Mouse (Mus musculus): ENCODE results near the gene Hspa12a.

Hspa12a gene

GRCm38 (mm10) chr19:58860255-58861173, 82.9 kb downstream of the Hspa12a start:
- no peak for DNase-seq (ENCODE audit: low read depth)

- no peak for DNase-seq (ENCODE audit: low read depth)
These were observed 83.6 kb downstream of the Hspa12a start for GRCm38 (mm10) chr19:58859831-58860254.

GRCm38 (mm10) chr19:58859357-58859756, 84.1 kb downstream of the Hspa12a start:
- DNase-seq (ENCODE audit: low read depth), result no peak

DNA sequence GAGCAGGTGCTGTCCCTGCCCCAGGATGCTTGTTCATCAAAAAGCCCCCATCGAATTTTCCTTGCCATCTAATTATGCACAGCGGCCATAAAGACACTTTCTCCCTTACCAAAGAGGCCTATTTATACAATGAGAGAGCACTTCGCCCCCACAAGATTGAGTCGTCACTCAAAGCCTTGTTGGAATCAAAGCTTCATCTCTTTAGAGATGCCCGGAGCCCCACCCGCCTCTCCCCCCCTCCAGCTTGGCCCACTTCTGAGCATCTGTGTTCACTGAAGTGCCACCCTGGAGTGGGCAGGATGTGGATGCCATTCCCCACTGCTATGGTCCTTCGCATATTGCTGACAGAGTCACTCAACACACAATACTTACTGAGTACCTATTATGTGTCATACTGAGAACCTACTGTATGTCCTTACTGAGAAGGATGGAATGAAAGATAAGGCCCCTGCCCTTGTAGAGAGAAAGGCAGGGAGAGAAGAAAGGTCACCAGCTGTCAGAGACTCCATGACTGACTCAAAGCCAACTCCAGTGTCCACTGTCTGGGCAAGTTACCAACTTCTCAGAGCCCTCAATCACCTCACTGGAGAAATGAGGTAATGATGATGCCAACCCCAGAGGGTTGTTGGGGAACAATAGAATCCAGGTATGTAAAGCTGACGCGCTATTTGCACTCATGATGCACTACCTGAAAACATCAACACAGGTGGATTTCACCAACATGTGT, 87.2 kb downstream of the Hspa12a start:
- no peak for DNase-seq (ENCODE audit: low read depth)

- peak; percentile 3 for DNase-seq (ENCODE audit: low read depth)
These were observed 88.6 kb downstream of the Hspa12a start for GRCm38 (mm10) chr19:58854899-58855298.

GRCm38 (mm10) chr19:58853036-58853735, 90.3 kb downstream of the Hspa12a start:
- DNase-seq (ENCODE audit: low read depth), result no peak

- DNase-seq (ENCODE audit: low read depth), result no peak
These were observed 92.6 kb downstream of the Hspa12a start for GRCm38 (mm10) chr19:58850719-58851466.

DNA sequence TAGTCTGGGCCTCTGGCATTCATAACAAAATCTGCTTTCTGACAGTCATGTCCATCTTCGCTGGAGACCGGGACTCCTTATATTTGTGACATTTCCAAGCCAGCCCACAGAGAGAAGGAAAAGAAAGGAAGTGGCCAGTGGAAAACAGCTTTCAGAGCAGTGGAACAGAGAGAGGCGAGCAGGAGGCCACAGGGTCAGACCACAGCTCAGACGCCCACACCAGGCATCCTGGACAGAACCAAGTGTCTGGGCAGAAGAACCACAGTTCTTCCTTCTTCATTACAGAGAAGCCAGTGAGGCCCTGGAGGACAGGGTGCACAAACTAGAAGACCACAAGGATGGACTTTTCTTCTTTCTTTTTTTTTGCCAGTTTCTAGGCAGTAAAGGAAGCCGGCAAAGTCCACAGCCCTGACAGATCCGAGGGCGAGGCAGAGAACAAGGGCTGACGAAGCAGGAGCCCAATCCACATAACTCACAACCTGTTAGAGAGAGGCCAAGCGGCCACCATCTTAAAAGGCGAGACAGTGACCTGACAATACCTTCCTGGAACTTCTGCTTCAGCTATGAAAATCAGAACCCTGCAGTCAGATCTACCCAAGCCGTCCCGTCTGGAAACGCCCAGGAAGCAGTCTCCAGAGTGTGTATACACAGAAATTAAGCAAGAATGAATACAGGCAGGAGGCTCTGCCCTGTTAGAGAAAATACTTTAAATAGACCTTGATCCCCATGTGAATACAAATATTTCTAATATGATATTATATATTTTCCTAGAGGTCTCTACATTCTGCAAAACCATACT, 93.9 kb downstream of the Hspa12a start:
- DNase-seq (ENCODE audit: low read depth), result no peak

- DNase-seq (ENCODE audit: low read depth), result no peak
These were observed 99.8 kb downstream of the Hspa12a start for GRCm38 (mm10) chr19:58843606-58844005.

DNA sequence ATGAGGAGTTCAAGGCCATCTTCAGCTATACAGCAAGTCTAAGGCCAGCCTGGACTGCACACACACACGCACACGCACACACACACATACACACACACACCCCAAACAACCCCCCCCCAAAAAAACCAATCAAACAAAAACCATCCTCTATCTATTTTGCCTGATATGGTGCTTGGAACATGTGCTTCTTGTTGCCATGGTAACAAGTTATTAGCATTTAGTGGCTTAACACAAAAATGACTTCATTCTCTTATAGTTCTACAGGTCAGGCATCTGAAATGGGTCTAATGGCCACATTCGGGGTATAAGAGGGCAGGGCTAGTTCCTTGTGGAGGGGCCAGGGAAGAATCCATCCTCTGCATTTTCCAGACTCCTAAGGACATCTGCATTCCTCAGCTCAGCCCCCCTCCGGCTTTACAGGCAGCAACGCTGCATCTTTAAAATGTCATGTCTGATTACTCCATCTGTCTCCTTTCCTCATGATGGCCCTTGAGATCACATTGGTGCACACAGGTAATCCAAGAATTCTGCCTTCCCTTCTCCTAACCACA, 102.7 kb downstream of the Hspa12a start:
- DNase-seq (ENCODE audit: low read depth), result no peak

DNA sequence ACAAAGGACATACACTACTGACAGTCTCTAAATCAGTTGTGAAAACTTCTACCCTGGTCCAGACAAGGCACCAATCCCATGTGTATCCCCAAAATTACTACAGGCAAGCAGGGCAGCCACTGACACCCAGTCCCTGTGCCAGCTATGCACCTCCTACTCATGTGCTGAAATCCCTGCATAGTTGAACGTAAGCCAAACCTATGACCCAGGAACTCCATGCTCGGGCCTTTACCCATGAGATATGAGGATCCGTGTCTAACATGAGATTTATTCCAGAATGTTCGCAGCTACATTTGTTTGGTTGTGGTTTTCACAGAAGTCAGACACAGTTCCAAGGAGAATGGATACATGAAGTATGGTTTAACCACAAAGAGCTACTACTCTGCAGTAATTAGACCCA, 103.6 kb downstream of the Hspa12a start:
- DNase-seq (ENCODE audit: low read depth), result no peak

DNA sequence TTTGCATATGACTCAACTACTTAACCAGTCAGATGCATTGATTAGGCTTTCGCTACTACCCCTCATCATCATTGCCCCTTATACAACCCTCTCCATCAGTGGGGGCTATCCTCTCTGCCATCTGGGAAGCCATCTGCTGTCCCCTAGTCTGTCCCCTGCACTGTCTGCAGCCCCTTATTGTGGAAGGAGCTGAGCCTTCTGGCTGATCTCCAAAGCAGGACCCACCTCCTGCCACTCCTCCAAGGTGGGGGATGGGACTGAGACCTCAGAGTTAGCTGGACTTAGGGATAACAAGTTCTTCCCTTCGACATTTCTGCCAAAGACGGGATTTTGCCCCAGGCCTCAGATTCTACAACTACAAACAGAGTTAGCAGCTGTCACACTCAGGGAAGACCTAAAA, 104.1 kb downstream of the Hspa12a start:
- no peak for DNase-seq (ENCODE audit: low read depth)

- DNase-seq (ENCODE audit: low read depth), result no peak
These were observed 104.7 kb downstream of the Hspa12a start for GRCm38 (mm10) chr19:58838706-58839105.

GRCm38 (mm10) chr19:58833639-58834180, 109.7 kb downstream of the Hspa12a start:
- no peak for DNase-seq (ENCODE audit: low read depth)

DNA sequence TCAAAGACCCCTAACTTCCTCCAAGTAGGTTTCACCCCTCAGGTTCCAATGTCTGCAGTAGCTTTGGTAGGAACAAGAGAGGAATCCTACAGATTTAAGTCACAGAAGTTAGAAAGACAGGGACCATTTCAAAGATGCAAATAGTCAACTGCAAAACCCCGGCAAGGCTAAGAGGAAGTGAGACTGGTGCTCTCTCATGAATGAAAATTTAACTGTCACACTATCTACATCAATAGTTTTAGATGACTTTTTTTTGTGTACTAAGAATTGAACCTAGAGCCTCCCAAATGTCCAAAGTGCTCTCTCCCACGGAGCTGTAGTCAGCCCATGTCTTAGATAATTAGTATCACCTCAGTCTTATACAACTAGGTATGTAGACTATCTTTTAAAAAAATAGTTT, 110.5 kb downstream of the Hspa12a start:
- no peak for DNase-seq (ENCODE audit: low read depth)

DNA sequence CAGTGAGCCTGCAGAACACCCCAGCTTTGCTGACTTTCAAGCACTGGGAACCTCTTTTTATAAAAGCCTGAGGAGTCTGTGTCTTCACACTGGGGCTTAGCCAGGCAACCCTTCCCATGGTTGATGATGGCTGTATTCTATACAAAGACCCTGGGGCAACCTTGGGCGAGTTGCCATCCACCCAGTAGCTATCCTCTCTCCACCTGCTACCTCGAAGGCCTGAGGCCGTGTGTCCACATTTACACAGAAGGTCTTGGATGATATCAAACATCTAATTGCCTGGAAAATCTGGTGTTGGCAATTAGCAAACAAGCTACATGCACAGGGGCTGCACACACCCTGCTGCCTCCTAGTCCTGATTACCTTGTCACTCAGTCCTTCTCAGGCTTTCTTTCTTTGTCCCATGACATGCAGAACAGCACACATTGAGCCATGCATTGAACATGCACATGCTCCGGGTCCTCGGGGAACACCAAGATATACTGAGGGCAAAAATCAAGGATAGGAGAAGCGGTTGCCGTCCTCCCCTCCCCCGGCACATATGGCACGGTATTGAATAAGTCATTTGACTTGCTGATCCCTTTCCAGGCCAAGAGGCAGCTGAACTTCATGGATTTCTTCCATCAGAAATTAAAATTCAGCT, 112.1 kb downstream of the Hspa12a start:
- no peak for DNase-seq (ENCODE audit: low read depth)

- DNase-seq (ENCODE audit: low read depth), result no peak
These were observed 113.3 kb downstream of the Hspa12a start for GRCm38 (mm10) chr19:58830182-58830581.

- DNase-seq (ENCODE audit: low read depth), result no peak
These were observed 113.9 kb downstream of the Hspa12a start for GRCm38 (mm10) chr19:58829575-58829974.

DNA sequence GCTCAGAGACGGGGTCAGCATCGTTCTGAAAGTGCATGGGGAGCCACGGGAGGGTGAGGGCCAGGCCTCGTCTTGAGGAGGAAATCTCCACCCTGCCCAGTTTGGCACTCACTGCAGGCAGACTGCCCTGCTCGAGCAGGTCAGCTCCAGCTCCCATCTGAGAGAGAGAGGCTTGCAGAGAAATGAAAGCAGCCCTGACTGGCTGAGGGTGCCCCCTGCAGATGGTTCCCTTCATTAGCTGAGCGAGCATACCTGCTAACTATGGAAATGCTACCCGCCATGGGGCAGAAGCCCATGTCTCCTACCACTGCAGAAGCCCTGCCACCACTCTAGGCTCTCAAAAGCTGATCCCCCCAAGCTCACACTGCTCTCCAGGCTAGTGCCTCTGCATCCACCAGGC, 115.8 kb downstream of the Hspa12a start:
- DNase-seq (ENCODE audit: low read depth), result no peak

- no peak for DNase-seq (ENCODE audit: low read depth)
These were observed 119.1 kb downstream of the Hspa12a start for GRCm38 (mm10) chr19:58824316-58824715.

All from 416B (cell line).